Mouse (Mus musculus) liver, embryonic 18 days (tissue): ENCODE results near the gene Slc19a2. TPM values are rescaled to one million over a fixed set of nuclear protein-coding genes. Genes with fewer than 3 reads are reported as not detected.

Experiments used
- polyA plus RNA-seq: library from polyadenylated mRNA; depleted of rRNA; stranded (reverse); fragments of >200 nt; gene quantifications from 2 replicates; pipeline ENCODE4 v1.2.3, GENCODE M21; 2012; rRNA removed

The Slc19a2 gene
- polyA plus RNA-seq = 27.1 and 35.8 TPM in 2 replicates

GRCm38 (mm10) chr1:164248465-164249331, at the start of gene Slc19a2:
Gene Slc19a2 (plus strand): TSS chr1:164249046.

GRCm38 (mm10) chr1:164275455-164275954, 26.7 kb downstream of the Slc19a2 start, which contains the start of gene Ccdc181:
Gene Ccdc181 (plus strand): TSS chr1:164275585.

GRCm38 (mm10) chr1:164303821-164304220, 55.0 kb downstream of the Slc19a2 start, which contains the start of gene Nme7:
Gene Nme7 (plus strand): TSS chr1:164304121.

GRCm38 (mm10) chr1:164307124-164307751, 58.4 kb downstream of the Slc19a2 start, which contains the start of gene Blzf1:
Gene Blzf1 (minus strand): TSS chr1:164307489.

Other genes with a start within 250 kb of the Slc19a2 start
- 0.10 and 0.13 TPM in 2 replicates for gene Sele, start 200.8 kb upstream of the Slc19a2 start, polyA plus RNA-seq
- gene Sell, start 187.1 kb upstream of the Slc19a2 start, polyA plus RNA-seq = 12.2 and 12.4 TPM in 2 replicates
- 0.78 and 0.87 TPM in 2 replicates for gene Selp, start 133.8 kb upstream of the Slc19a2 start, polyA plus RNA-seq
- 23.0 and 23.1 TPM in 2 replicates for gene F5, start 97.2 kb upstream of the Slc19a2 start, polyA plus RNA-seq
- 1.8 TPM in 2 replicates for gene Ccdc181, start 26.5 kb downstream of the Slc19a2 start, polyA plus RNA-seq
- 4.5 and 4.9 TPM in 2 replicates for gene Nme7, start 55.1 kb downstream of the Slc19a2 start, polyA plus RNA-seq
- gene Blzf1, start 58.4 kb downstream of the Slc19a2 start, polyA plus RNA-seq = 5.0 and 5.1 TPM in 2 replicates
- 24.8 and 28.4 TPM in 2 replicates for gene Atp1b1, start 209.3 kb downstream of the Slc19a2 start, polyA plus RNA-seq